Mouse (Mus musculus): Measurements from ENCODE around the gene D630023F18Rik. TPM values are rescaled to one million over a fixed set of nuclear protein-coding genes. Genes with fewer than 3 reads are reported as not detected.

The D630023F18Rik gene
- total and polyA plus RNA-seq, 3 experiments, result not detected

DNA sequence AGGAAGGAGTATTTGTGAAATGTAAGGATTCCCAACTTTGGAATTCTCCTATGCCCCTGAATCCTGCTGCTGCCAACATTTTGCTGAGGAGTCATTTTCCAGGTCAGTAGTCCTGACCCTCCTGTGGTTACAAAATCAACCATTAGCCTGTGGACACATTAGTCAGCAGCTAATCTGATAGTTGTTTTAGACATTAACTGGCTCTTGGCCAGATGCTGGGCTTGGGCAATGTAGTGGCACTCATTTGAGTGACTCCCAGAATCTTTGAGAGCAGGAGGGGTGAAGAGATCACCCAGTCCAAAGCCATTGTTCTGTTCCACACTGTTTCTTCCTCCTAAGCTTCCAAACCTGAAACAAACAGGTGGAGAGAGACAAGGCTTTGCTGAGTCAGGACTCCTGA is 31.8 kb upstream of the D630023F18Rik start:
- H3K4me3 ChIP-seq (ENCODE audit: control insufficient read depth in 1 of 2, insufficient read depth in 1 of 2, low read depth in 2 of 2, low read length in 2 of 2), result no peak overlapping the region
- no peaks in the 10 kb centered on the region for H3K4me1 ChIP-seq (ENCODE audit: control insufficient read depth in 1 of 2, insufficient read depth in 2 of 2, low read length in 2 of 2)
- no peaks in the 10 kb centered on the region for H3K36me3 ChIP-seq (ENCODE audit: control insufficient read depth in 1 of 2, insufficient read depth in 2 of 2, low read length in 2 of 2)
- TF ChIP-seq TAL1 (IDR thresholded peaks at IDR 0.05; ENCODE audit: low read length) (no peak), CHD2 (IDR thresholded peaks at IDR 0.05; ENCODE audit: low read length) (no peak), SMC3 (IDR thresholded peaks at IDR 0.05; ENCODE audit: low read depth, low read length) (no peak), BHLHE40 (IDR thresholded peaks at IDR 0.05; ENCODE audit: borderline replicate concordance, low read depth, low read length) (no peak), TBP (IDR thresholded peaks at IDR 0.05; ENCODE audit: low read depth, low read length) (no peak), ZKSCAN1 (IDR thresholded peaks at IDR 0.05; ENCODE audit: low read depth, low read length) (no peak), JUND (IDR thresholded peaks at IDR 0.05; ENCODE audit: low read depth, low read length) (no peak)
- no peak overlapping the region for H3K9ac ChIP-seq (ENCODE audit: control insufficient read depth, low read depth, low read length, poor library complexity, severe bottlenecking)
- H3K27me3 ChIP-seq (ENCODE audit: control insufficient read depth in 1 of 2, insufficient read depth in 2 of 2, low read length in 2 of 2), result no peaks in the 10 kb centered on the region
- no peak for DNase-seq (ENCODE audit: low read depth, low spot score)
- no peak overlapping the region for H3K27ac ChIP-seq (ENCODE audit: control insufficient read depth, low read depth, low read length)
- no peaks in the 10 kb centered on the region for H3K9me3 ChIP-seq (replicated peaks; ENCODE audit: insufficient read depth, low read length)
- H3K79me2 ChIP-seq (ENCODE audit: control insufficient read depth, insufficient read depth, low read length, poor library complexity), result no peaks in the 10 kb centered on the region

- no peaks in the 10 kb centered on the region for H3K4me1 ChIP-seq (ENCODE audit: control insufficient read depth in 1 of 2, insufficient read depth in 2 of 2, low read length in 2 of 2)
- no peaks in the 10 kb centered on the region for H3K79me2 ChIP-seq (ENCODE audit: control insufficient read depth, insufficient read depth, low read length, poor library complexity)
- no peaks in the 10 kb centered on the region for H3K9me3 ChIP-seq (replicated peaks; ENCODE audit: insufficient read depth, low read length)
- TF ChIP-seq TBP (IDR thresholded peaks at IDR 0.05; ENCODE audit: low read depth, low read length) (no peak), SIN3A (IDR thresholded peaks at IDR 0.05; ENCODE audit: low read length) (no peak), ETS1 (IDR thresholded peaks at IDR 0.05; ENCODE audit: low read depth, low read length) (no peak), NELFE (IDR thresholded peaks at IDR 0.05; ENCODE audit: low read depth, low read length) (no peak), MYC (IDR thresholded peaks at IDR 0.05; ENCODE audit: low read depth, low read length) (no peak), MXI1 (IDR thresholded peaks at IDR 0.05; ENCODE audit: low read depth, low read length) (no peak), UBTF (IDR thresholded peaks at IDR 0.05; ENCODE audit: borderline replicate concordance, insufficient read depth, low read depth, low read length) (no peak), GABPA (IDR thresholded peaks at IDR 0.05; ENCODE audit: low read depth, low read length) (no peak), BHLHE40 (IDR thresholded peaks at IDR 0.05; ENCODE audit: borderline replicate concordance, low read depth, low read length) (no peak), CHD1 (IDR thresholded peaks at IDR 0.05; ENCODE audit: low read depth, low read length) (no peak), USF1 (IDR thresholded peaks at IDR 0.05; ENCODE audit: low read depth, low read length) (no peak), POLR2AphosphoS5 (IDR thresholded peaks at IDR 0.05; ENCODE audit: borderline replicate concordance, low read depth, low read length) (no peak)
- H3K27me3 ChIP-seq (ENCODE audit: control insufficient read depth in 1 of 2, insufficient read depth in 2 of 2, low read length in 2 of 2), result no peaks in the 10 kb centered on the region
- DNase-seq (ENCODE audit: low read depth, low spot score), result no peak
- H3K4me3 ChIP-seq (ENCODE audit: control insufficient read depth in 1 of 2, insufficient read depth in 1 of 2, low read depth in 2 of 2, low read length in 2 of 2), result no peak overlapping the region
- H3K27ac ChIP-seq (ENCODE audit: control insufficient read depth, low read depth, low read length), result no peak overlapping the region
- H3K36me3 ChIP-seq (ENCODE audit: control insufficient read depth in 1 of 2, insufficient read depth in 2 of 2, low read length in 2 of 2), result no peaks in the 10 kb centered on the region
- H3K9ac ChIP-seq (ENCODE audit: control insufficient read depth, low read depth, low read length, poor library complexity, severe bottlenecking), result no peak overlapping the region
Observed at GRCm38 (mm10) chr1:65147971-65148370, 25.0 kb upstream of the D630023F18Rik start.
